Mouse (Mus musculus) C2C12 (cell line): ENCODE results near the gene Psd. TPM values are rescaled to one million over a fixed set of nuclear protein-coding genes. Genes with fewer than 3 reads are reported as not detected.

ENCODE experiments used
- H3K27me3 ChIP-seq: one replicate; pipeline ENCODE4 v1.6.1; 2011; ENCODE audit not compliant: control insufficient read depth, insufficient read depth, insufficient read length
- H3K36me3 ChIP-seq: one replicate; pipeline ENCODE4 v1.6.1; 2011; ENCODE audit not compliant: control insufficient read depth, insufficient read depth
- H3K4me3 ChIP-seq: one replicate; pipeline ENCODE4 v1.5.1; 2011; ENCODE audit warnings: mild to moderate bottlenecking, control low read depth; ENCODE audit not compliant: poor library complexity, insufficient read depth, severe bottlenecking
- H3K79me2 ChIP-seq: one replicate; pipeline ENCODE4 v1.6.1; 2011; ENCODE audit not compliant: control insufficient read depth, insufficient read depth
- H3K79me3 ChIP-seq: one replicate; pipeline ENCODE4 v1.6.1; 2011; ENCODE audit warnings: low read depth, control low read depth
- H3ac ChIP-seq: one replicate; pipeline ENCODE3; 2011; ENCODE audit warnings: low read depth; ENCODE audit not compliant: control insufficient read depth, insufficient read length
- CEBPB ChIP-seq: IDR thresholded peaks from one replicate; pipeline ENCODE4 v1.6.1; 2011; ENCODE audit warnings: low read depth, mild to moderate bottlenecking, control low read depth, moderate library complexity
- CTCF ChIP-seq: IDR thresholded peaks from one replicate; pipeline ENCODE4 v1.5.1; 2011; ENCODE audit not compliant: control insufficient read depth, insufficient read depth, insufficient read length
- FOSL1 ChIP-seq: IDR thresholded peaks from one replicate; pipeline ENCODE4 v1.8.0; 2011; ENCODE audit warnings: mild to moderate bottlenecking, low read length; ENCODE audit not compliant: poor library complexity, insufficient read depth, severe bottlenecking
- MAX ChIP-seq: IDR thresholded peaks from one replicate; pipeline ENCODE4 v1.6.1; 2011; ENCODE audit warnings: mild to moderate bottlenecking, control low read depth
- MYOD1 ChIP-seq: IDR thresholded peaks from one replicate; pipeline ENCODE4 v1.6.1; 2011; ENCODE audit warnings: low read depth; ENCODE audit not compliant: control insufficient read depth, insufficient read length
- MYOG ChIP-seq: IDR thresholded peaks from one replicate; pipeline ENCODE4 v1.6.1; 2011; ENCODE audit not compliant: control insufficient read depth, insufficient read length; ENCODE audit errors: extremely low read depth
- USF1 ChIP-seq: IDR thresholded peaks from one replicate; pipeline ENCODE4 v1.6.1; 2011; ENCODE audit warnings: low read depth, mild to moderate bottlenecking, control low read depth, moderate library complexity
- polyA plus RNA-seq: library from polyadenylated mRNA; unstranded; fragments of >200 nt; fragmentation: generic; extraction: Trizol; gene quantifications from one replicate; pipeline ENCODE4 v1.2.1, GENCODE M21; 2012; ENCODE audit warnings: missing spikeins

Psd gene
- polyA plus RNA-seq, 1 experiment: 11.8 TPM

DNA sequence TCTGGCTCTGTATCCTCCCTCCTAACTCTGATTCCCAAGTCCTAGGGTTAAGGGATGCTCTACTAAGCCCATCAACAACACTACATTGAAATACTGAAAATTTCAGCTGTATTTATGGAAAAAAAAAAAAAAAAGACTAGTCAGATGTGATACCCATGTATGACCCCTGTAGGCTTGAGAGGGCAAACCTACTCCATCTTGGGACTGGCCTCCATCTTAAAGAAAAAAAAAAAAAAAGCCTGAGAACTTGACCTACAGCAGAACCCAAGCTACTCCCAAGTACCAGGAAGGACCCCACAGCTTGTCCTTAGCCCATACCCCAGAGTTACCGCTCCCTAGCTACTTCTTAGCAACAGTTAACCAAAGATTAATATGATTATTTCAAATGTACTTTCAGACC lies 20.2 kb upstream of the Psd start:
- Histone ChIP-seq H3ac (no peak overlapping the region), H3K79me2 (no peaks in the 10 kb centered on the region), H3K36me3 (no peaks in the 10 kb centered on the region), H3K79me3 (no peaks in the 10 kb centered on the region), H3K27me3 (no peaks in the 10 kb centered on the region), H3K4me3 (no peak overlapping the region)
- TF ChIP-seq CTCF (no peak), USF1 (no peak), MAX (no peak)

DNA sequence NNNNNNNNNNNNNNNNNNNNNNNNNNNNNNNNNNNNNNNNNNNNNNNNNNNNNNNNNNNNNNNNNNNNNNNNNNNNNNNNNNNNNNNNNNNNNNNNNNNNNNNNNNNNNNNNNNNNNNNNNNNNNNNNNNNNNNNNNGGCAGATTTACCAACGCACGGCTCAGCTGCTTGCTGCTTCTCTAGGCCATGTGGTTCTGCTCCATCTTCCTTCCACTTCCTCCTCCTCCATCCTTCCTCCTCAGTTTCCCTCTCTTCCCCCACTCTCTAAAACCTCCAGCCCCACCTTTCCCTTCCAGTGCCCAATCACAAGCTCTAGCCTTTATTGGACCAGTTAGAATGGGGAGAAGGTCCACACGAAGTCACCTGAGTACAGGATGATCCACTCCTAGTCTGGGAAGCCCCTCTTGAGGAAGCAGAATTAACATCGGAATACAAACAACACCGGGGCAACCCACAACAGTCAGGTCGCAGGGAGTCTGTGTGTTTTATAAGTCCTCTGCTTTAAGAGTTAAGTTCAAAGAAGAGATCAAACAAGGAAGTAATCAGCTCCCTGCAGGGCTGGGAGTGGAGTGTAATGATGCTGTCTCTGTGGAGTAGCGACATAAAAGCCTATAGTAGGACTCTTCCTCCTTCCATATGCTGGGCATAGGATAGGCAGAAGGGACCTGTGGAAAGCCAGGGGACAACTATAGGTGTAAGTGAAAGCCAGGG lies 17.9 kb upstream of the Psd start:
- no peaks in the 10 kb centered on the region for H3K27me3 ChIP-seq
- no peak overlapping the region for H3ac ChIP-seq
- H3K4me3 ChIP-seq: no peak overlapping the region
- H3K36me3 ChIP-seq: no peaks in the 10 kb centered on the region
- no peak for TF ChIP-seq CTCF
- TF ChIP-seq MYOD1: no peak
- no peak for TF ChIP-seq MYOG
- TF ChIP-seq USF1: no peak
- no peak for TF ChIP-seq FOSL1
- no peak for TF ChIP-seq MAX
- no peak for TF ChIP-seq CEBPB
- H3K79me3 ChIP-seq: no peaks in the 10 kb centered on the region
- no peaks in the 10 kb centered on the region for H3K79me2 ChIP-seq

DNA sequence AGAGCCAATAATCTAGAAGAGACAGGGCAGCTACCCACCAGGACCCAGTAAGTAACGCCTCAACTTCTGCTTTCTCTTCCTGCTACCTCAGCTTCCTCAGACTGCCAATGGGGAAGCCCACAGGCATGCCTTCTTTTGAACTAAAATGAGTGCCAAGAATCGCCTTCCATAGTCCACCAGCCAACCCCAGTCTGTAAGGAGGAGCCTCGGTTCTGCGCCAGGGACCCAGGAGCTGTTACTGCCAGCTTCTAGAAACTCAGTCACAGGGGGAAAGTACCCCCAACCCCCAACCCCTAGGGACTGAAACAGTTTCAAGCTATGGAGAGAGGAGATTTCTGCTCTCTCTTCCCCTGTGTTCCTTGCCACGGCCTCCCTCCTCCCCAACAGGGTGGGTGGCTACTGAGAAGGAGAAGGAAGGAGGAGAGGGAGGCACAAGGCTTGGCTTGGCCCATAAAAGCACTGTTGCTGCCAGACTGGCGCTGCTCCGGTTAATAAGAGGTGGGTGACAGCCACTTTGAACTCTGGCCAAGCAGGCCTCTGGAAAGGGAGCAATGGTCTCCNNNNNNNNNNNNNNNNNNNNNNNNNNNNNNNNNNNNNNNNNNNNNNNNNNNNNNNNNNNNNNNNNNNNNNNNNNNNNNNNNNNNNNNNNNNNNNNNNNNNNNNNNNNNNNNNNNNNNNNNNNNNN lies 12.5 kb upstream of the Psd start:
- Histone ChIP-seq H3K36me3 (peaks cover 3% of the 10 kb centered on the region), H3K79me3 (no peaks in the 10 kb centered on the region), H3K79me2 (peaks cover 13% of the 10 kb centered on the region), H3K27me3 (no peaks in the 10 kb centered on the region), H3K4me3 (no peak overlapping the region), H3ac (no peak overlapping the region)
- no peak for TF ChIP-seq USF1
- TF ChIP-seq MYOD1: no peak
- TF ChIP-seq FOSL1: no peak
- TF ChIP-seq MYOG: no peak
- TF ChIP-seq MAX: no peak
- no peak for TF ChIP-seq CEBPB
- no peak for TF ChIP-seq CTCF

DNA sequence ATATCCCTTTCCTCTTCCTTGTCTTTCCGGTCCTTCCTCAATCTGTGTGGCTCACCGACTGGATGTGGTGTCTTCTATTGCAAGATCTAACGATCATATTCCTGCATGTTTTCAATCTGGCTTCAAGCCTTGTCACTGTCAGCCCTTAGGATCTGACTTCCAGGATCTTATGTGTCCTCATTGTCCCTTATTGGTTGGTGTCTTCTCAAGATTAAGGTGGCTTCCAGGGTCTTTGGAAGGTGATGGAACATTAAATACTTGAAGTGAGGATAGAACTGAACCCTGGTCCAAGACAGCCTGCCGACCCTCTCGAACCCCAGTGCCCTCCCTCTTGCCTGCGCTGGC lies 12.0 kb upstream of the Psd start:
- H3K27me3 ChIP-seq: no peaks in the 10 kb centered on the region
- H3K36me3 ChIP-seq: peaks cover 3% of the 10 kb centered on the region
- H3ac ChIP-seq: peak overlapping the region; percentile 8
- no peak for TF ChIP-seq FOSL1
- TF ChIP-seq MYOG: no peak
- no peak for TF ChIP-seq CEBPB
- no peak for TF ChIP-seq MYOD1
- no peak for TF ChIP-seq USF1
- TF ChIP-seq MAX: no peak
- TF ChIP-seq CTCF: no peak
- H3K4me3 ChIP-seq: peak overlapping the region; percentile 64
- no peaks in the 10 kb centered on the region for H3K79me3 ChIP-seq
- peaks cover 13% of the 10 kb centered on the region for H3K79me2 ChIP-seq

DNA sequence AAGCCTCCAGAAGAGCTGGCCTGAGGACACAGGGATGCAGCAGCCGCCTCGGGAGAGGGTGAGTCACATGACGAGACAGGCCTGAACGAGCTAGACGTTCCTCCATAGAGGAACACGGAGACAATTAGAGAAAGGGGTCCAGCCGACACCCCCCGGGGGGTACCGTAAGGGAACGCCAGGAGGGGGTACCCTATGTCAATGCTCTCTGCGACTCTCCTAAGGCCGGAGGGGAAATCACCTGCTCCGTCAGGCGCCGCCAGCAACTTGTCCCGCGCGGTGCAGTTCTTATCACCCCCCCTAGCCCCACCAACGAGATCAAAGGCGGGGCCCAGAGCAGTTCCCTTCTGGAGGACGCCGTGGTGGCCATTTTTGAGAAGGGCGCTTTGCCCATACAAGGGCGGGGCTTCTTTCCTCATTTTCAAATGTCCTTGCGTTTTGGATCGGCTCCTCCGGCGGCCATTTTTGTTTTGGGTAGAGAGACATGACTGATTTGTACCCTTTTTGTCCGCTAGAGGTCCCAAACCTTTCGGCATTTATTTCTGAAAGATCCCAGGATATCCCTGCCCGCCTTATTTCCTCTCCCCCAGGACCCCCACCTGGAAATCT lies 11.5 kb upstream of the Psd start, which contains the start of gene Cuedc2:
Gene Cuedc2 (minus strand): TSS at position 372 of the 606 bp plus-strand sequence.
- H3K36me3 ChIP-seq: peaks cover 3% of the 10 kb centered on the region
- TF ChIP-seq MAX (peak; percentile 60), CEBPB (no peak), USF1 (peak; percentile 79)
- H3ac ChIP-seq: peak within 1 kb of the TSS; percentile 68
- no peaks in the 10 kb centered on the region for H3K79me3 ChIP-seq
- H3K79me2 ChIP-seq: peaks cover 13% of the 10 kb centered on the region
- H3K27me3 ChIP-seq: no peaks in the 10 kb centered on the region
- peak within 1 kb of the TSS; percentile 64 for H3K4me3 ChIP-seq
